Mouse (Mus musculus) macrophage (primary cell): ENCODE results near the gene Hs2st1. TPM values are rescaled to one million over a fixed set of nuclear protein-coding genes. Genes with fewer than 3 reads are reported as not detected.

Source experiments
- H3K27ac ChIP-seq: fragments of 350-480 bp; formaldehyde crosslinking; 2 replicates; pipeline ENCODE4 v1.9.0; 2021
- H3K36me3 ChIP-seq: fragments of 350-480 bp; formaldehyde crosslinking; 2 replicates; pipeline ENCODE4 v1.9.0; 2021; ENCODE audit errors: inconsistent target
- H3K4me3 ChIP-seq: fragments of 350-480 bp; formaldehyde crosslinking; 2 replicates; pipeline ENCODE4 v1.9.0; 2021; ENCODE audit errors: inconsistent target
- H3K79me2 ChIP-seq: fragments of 350-480 bp; formaldehyde crosslinking; 2 replicates; pipeline ENCODE4 v1.9.0; 2021; ENCODE audit errors: inconsistent target
- WGBS: methylation state at CpG from one replicate; pipeline ENCODE4 v1.1.7; 2026; ENCODE audit warnings: inconsistent platforms; ENCODE audit not compliant: missing documents; 5-methylcytosine and 5-hydroxymethylcytosine counted together
- polyA plus RNA-seq: library from polyadenylated mRNA; stranded (reverse); fragments of 250-400 nt; gene quantifications from 3 replicates; pipeline ENCODE4 v1.2.4, GENCODE M21; 2018; ENCODE audit warnings: inconsistent platforms

Hs2st1 gene
- polyA plus RNA-seq, 1 experiment from 2014 or later: 14.6 TPM

DNA sequence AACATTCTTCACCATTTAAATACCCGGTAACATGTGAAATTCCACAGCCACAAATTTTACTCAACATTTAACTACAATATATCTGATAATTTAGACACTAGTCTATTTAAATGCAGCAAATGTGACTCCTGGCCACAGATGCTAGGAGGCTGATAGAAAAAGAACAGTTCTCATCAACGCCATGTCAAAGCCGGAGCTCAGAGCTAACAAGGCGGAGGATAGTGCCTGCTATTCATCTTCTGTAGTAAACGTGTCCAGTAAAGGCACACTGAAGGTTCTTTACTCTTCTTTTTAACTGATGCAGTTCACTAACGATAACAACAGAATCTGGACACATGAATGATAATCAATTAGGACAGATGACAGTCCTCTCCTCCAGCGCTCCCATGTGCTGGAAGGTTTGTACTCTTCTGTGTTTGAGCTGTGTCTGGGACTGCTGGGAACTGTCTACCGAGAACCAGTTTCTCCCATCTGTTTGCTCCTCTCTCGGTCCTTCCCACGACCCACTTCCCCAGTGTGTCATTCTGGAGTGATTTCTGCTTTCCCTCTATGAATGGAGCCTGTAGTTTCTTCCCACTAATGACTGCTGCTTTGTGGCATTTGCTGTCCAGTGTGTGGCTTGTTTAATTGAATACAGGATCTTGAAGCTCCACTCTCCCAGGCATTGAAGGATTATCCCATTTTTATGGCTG, 50.3 kb downstream of the Hs2st1 start:
- WGBS: 85% methylated on average over 10 of the region's 10 CpGs
- Histone ChIP-seq H3K27ac (no peak overlapping the region), H3K79me2 (no peaks in the 10 kb centered on the region; the same call in 1 of the 2 replicates), H3K4me3 (no peak overlapping the region), H3K36me3 (no peaks in the 10 kb centered on the region)

- Histone ChIP-seq H3K79me2 (no peaks in the 10 kb centered on the region; the same call in 1 of the 2 replicates), H3K36me3 (no peaks in the 10 kb centered on the region), H3K27ac (no peak overlapping the region), H3K4me3 (no peak overlapping the region)
- 96% methylated on average over 4 of the region's 5 CpGs for WGBS
Measured at GRCm38 (mm10) chr3:144518917-144519316, 51.1 kb downstream of the Hs2st1 start.

DNA sequence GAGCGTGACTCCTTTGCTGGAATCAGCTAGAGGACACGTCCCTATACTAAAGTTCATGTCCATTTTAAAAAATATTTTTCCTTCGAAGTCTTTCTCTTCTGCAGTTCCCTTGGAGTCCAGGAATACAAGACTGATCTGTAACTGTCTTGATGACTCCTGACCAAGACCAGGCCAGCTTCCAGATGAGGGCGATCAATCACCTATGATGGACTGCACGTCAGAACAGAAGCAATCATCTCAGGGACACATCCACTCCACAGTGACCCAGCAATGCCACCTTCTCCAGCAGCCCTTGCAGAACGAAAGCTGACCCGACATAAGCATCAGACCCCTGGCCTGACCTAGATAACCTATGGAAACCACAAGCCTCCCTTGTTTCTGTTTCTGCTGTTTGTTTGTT, 54.7 kb downstream of the Hs2st1 start:
- 94% methylated on average over 7 of the region's 7 CpGs for WGBS
- Histone ChIP-seq H3K79me2 (no peaks in the 10 kb centered on the region; the same call in 1 of the 2 replicates), H3K36me3 (no peaks in the 10 kb centered on the region), H3K27ac (no peak overlapping the region), H3K4me3 (no peak overlapping the region)

GRCm38 (mm10) chr3:144514122-144514505, 55.9 kb downstream of the Hs2st1 start:
- Histone ChIP-seq H3K79me2 (no peaks in the 10 kb centered on the region; the same call in 1 of the 2 replicates), H3K4me3 (no peak overlapping the region), H3K36me3 (no peaks in the 10 kb centered on the region), H3K27ac (no peak overlapping the region)
- WGBS: 94% methylated on average over 10 of the region's 10 CpGs

GRCm38 (mm10) chr3:144513169-144514121, 56.5 kb downstream of the Hs2st1 start:
- 95% methylated on average over 16 of the region's 16 CpGs for WGBS

DNA sequence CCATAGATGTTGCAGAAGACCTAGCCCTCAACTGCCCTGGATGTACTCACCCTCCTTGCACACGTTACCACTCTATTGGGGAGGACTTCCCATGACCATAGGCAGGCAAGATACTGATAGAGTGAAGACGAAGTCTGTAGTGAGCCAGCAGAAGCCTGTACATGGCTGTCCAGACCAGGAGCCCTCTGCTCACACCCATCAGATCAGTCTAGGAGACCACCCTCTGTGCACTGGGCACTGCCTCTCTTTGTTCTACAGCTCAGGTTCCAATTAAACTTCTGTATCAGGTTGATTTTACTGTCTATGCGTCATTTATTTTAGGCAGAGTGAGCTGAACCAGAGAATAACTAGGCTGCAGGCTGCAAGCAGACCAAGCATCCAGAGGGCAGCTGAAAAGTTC, 59.3 kb downstream of the Hs2st1 start:
- peaks cover 9% of the 10 kb centered on the region; the same call in 1 of the 2 replicates for H3K79me2 ChIP-seq
- no peaks in the 10 kb centered on the region for H3K36me3 ChIP-seq
- no peak overlapping the region for H3K4me3 ChIP-seq
- WGBS: 95% methylated on average over 3 of the region's 3 CpGs
- no peak overlapping the region for H3K27ac ChIP-seq

More at GRCm38 (mm10) chr3:144513169-144514121, 56.5 kb downstream of the Hs2st1 start:
- Histone ChIP-seq H3K4me3 (no peak overlapping the region), H3K27ac (no peak overlapping the region), H3K79me2 (no peaks in the 10 kb centered on the region; the same call in 1 of the 2 replicates), H3K36me3 (no peaks in the 10 kb centered on the region)

GRCm38 (mm10) chr3:144508342-144508741, 61.6 kb downstream of the Hs2st1 start:
- Histone ChIP-seq H3K27ac (no peak overlapping the region), H3K36me3 (no peaks in the 10 kb centered on the region), H3K4me3 (no peak overlapping the region), H3K79me2 (peaks cover 13% of the 10 kb centered on the region; the same call in 1 of the 2 replicates)
- whole genome bisulfite sequencing: 90% methylated on average over 4 of the region's 4 CpGs

- peaks cover 13% of the 10 kb centered on the region; the same call in 1 of the 2 replicates for H3K79me2 ChIP-seq
- H3K4me3 ChIP-seq: no peak overlapping the region
- no peaks in the 10 kb centered on the region for H3K36me3 ChIP-seq
- 95% methylated on average over 5 of the region's 5 CpGs for WGBS
- no peak overlapping the region for H3K27ac ChIP-seq
Measured at GRCm38 (mm10) chr3:144507885-144508284, 62.1 kb downstream of the Hs2st1 start.

- 77% methylated on average over 3 of the region's 3 CpGs for WGBS
- no peak overlapping the region for H3K27ac ChIP-seq
- H3K36me3 ChIP-seq: no peaks in the 10 kb centered on the region
- peaks cover 13% of the 10 kb centered on the region; the same call in 1 of the 2 replicates for H3K79me2 ChIP-seq
- H3K4me3 ChIP-seq: no peak overlapping the region
Measured at GRCm38 (mm10) chr3:144506213-144506612, 63.8 kb downstream of the Hs2st1 start.

- H3K27ac ChIP-seq: no peak overlapping the region
- no peak overlapping the region for H3K4me3 ChIP-seq
- no peaks in the 10 kb centered on the region for H3K36me3 ChIP-seq
- H3K79me2 ChIP-seq: peaks cover 25% of the 10 kb centered on the region; the same call in 1 of the 2 replicates
- 97% methylated on average over 7 of the region's 7 CpGs for WGBS
Measured at GRCm38 (mm10) chr3:144501930-144502329, 68.1 kb downstream of the Hs2st1 start.

- Histone ChIP-seq H3K36me3 (no peaks in the 10 kb centered on the region), H3K27ac (no peak overlapping the region), H3K79me2 (peaks cover 37% of the 10 kb centered on the region; the same call in 1 of the 2 replicates), H3K4me3 (no peak overlapping the region)
- WGBS: 83% methylated on average over 5 of the region's 5 CpGs
Measured at GRCm38 (mm10) chr3:144496762-144497161, 73.2 kb downstream of the Hs2st1 start.

DNA sequence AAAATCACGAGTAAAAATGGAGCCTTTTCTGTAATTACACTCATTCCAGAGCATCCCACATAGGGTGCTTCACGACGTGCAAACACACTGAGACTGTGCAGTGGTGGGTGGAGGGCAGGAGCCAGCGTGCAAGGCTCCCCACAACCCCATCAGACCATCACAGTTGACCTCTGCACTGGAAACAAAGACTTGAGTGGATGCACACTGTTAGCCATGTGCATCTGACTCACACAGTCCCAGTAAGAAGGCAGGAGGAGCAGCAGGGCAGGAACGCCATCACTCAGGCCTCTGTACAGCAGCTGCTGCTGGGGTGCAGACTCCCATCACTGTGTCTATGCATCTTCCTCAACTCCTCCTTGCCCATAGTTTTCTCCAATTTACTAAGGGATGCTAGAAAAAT, 75.1 kb downstream of the Hs2st1 start:
- Histone ChIP-seq H3K27ac (no peak overlapping the region), H3K79me2 (peaks cover 37% of the 10 kb centered on the region; the same call in 1 of the 2 replicates), H3K4me3 (no peak overlapping the region), H3K36me3 (no peaks in the 10 kb centered on the region)
- 98% methylated on average over 5 of the region's 5 CpGs for WGBS

DNA sequence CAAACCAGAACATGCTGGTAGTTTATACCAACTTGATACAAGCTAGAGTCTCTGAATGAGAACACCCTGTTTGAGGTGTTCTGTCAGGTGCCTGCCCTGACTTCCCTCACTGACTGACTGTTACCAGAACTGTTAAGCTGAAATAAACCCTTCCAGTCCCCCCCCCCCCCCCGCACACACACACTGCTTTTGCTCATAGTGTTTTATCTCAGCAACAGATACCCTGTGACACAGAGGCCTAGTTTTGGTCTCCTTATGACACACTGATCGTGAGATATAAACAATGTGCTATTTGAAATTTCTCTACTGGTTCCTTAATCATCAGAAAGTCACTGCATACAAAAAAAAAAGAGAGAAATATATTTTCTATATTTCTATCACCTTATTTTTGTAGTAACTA, 81.2 kb downstream of the Hs2st1 start:
- whole genome bisulfite sequencing: 100% methylated on average over 1 of the region's 2 CpGs
- H3K4me3 ChIP-seq: no peak overlapping the region
- H3K79me2 ChIP-seq: peaks cover 25% of the 10 kb centered on the region; the same call in 1 of the 2 replicates
- no peaks in the 10 kb centered on the region for H3K36me3 ChIP-seq
- H3K27ac ChIP-seq: no peak overlapping the region

DNA sequence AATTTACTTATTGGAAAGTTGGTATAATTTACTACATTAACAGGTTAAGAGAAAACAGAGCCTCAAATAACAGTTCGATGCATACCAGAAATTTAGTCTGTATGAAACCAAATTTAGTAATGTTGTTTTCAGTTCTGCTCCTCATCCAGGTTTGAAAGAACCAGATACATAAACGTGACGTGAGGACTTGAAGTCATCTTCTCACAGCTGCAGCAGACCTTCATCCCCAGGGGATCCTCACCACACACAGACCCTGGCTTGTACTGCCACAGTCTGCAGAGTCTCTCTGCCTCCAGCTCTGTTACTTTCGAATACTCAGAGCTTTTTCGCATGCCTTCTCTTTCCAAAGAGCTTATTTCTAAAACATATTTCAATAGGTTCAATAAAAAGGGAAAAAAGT, 89.4 kb downstream of the Hs2st1 start:
- H3K27ac ChIP-seq: no peak overlapping the region
- peaks cover 3% of the 10 kb centered on the region; the same call in 1 of the 2 replicates for H3K79me2 ChIP-seq
- no peaks in the 10 kb centered on the region for H3K36me3 ChIP-seq
- 93% methylated on average over 5 of the region's 5 CpGs for WGBS
- H3K4me3 ChIP-seq: no peak overlapping the region

- H3K79me2 ChIP-seq: no peaks in the 10 kb centered on the region; the same call in 1 of the 2 replicates
- H3K4me3 ChIP-seq: no peak overlapping the region
- H3K27ac ChIP-seq: no peak overlapping the region
- 98% methylated on average over 7 of the region's 7 CpGs for WGBS
- H3K36me3 ChIP-seq: no peaks in the 10 kb centered on the region
Measured at GRCm38 (mm10) chr3:144478427-144478794, 91.6 kb downstream of the Hs2st1 start.
